Comparison of ENCODE assay signal across 8 mouse cellular contexts in genomic region chr7:126754866-126755265, GRCm38 (mm10). TPM values are rescaled to one million over a fixed set of nuclear protein-coding genes. Genes with fewer than 3 reads are reported as not detected.
DNase-seq lines count a peak whose midpoint lies in the region; ATAC-seq and TF ChIP-seq lines count a peak whose summit lies in the region.

No protein-coding gene starts in this region.

- H3K9me3 ChIP-seq in limb, embryonic 12.5 days, result no peaks in the 10 kb centered on the region
- H3K9me3 ChIP-seq in midbrain, embryonic 12.5 days, result no peaks in the 10 kb centered on the region

- peak; percentile 73 for TF ChIP-seq CTCF in cortical plate, adult 2 months (IDR thresholded peaks at IDR 0.05; ENCODE audit: extremely low read depth, insufficient read depth, low read length)

- H3K4me3 ChIP-seq in cortical plate, adult 2 months (ENCODE audit: insufficient read depth, low read length), result no peak overlapping the region
- H3K4me3 ChIP-seq in limb, embryonic 12.5 days (replicated peaks), result 0 out of 2 replicates have a peak overlapping the region, but pooled peaks have one; percentile 6
- no peak overlapping the region for H3K4me3 ChIP-seq in midbrain, embryonic 12.5 days

- peak overlapping the region; percentile 40; the same call in 1 of the 2 replicates for H3K9ac ChIP-seq in limb, embryonic 12.5 days (replicated peaks)
- no peak overlapping the region for H3K9ac ChIP-seq in midbrain, embryonic 12.5 days (replicated peaks)

- ATAC-seq in limb, embryonic 12.5 days (ENCODE audit: insufficient number of reproducible peaks, insufficient read depth, low FRiP score, low TSS enrichment, low read depth), result peak; percentile 58; the same call in 1 of the 2 replicates
- peak; percentile 32; the same call in 1 of the 2 replicates for ATAC-seq in midbrain, embryonic 12.5 days (ENCODE audit: low FRiP score, low read depth)

- H3K4me1 ChIP-seq in cortical plate, adult 2 months (ENCODE audit: control insufficient read depth, insufficient read depth, low read length), result peaks cover 3% of the 10 kb centered on the region; the same call in 1 of the 2 replicates
- peaks cover 10% of the 10 kb centered on the region for H3K4me1 ChIP-seq in limb, embryonic 12.5 days (replicated peaks)
- H3K4me1 ChIP-seq in midbrain, embryonic 12.5 days, result peaks cover 11% of the 10 kb centered on the region; the same call in 1 of the 2 replicates

- no peaks in the 10 kb centered on the region for H3K27me3 ChIP-seq in limb, embryonic 12.5 days
- H3K27me3 ChIP-seq in midbrain, embryonic 12.5 days, result no peaks in the 10 kb centered on the region

- H3K4me2 ChIP-seq in limb, embryonic 12.5 days, result peak overlapping the region; percentile 36
- H3K4me2 ChIP-seq in midbrain, embryonic 12.5 days (replicated peaks), result peak overlapping the region; percentile 15

- under 1% methylated on average over 9 of the region's 9 CpGs for WGBS in limb, embryonic 12.5 days
- WGBS in midbrain, embryonic 12.5 days, result 2% methylated on average over 9 of the region's 9 CpGs

- no peak for TF ChIP-seq POLR2A in cortical plate, adult 2 months (IDR thresholded peaks at IDR 0.05; ENCODE audit: extremely low read depth, insufficient read depth, low read length)

- H3K27ac ChIP-seq in cortical plate, adult 2 months (ENCODE audit: insufficient read depth, low read length), result no peak overlapping the region
- H3K27ac ChIP-seq in limb, embryonic 12.5 days, result peak overlapping the region; percentile 41; the same call in 1 of the 2 replicates
- H3K27ac ChIP-seq in midbrain, embryonic 12.5 days (replicated peaks), result no peak overlapping the region

- DNase-seq in 3134 (ENCODE audit: extremely low read depth, insufficient read length, low spot score) (peak; percentile 55), ZHBTc4 (ENCODE audit: low read depth, low spot score) (peak; percentile 94)
- DNase-seq in gastrocnemius, postnatal 25 days, result peak; percentile 54
- DNase-seq in induced T-regulatory cell, adult 2 months (ENCODE audit: low read depth), result peak; percentile 87
- peak; percentile 37 to 66 for DNase-seq in spleen, adult 18-20 months

- H3K36me3 ChIP-seq in limb, embryonic 12.5 days, result no peaks in the 10 kb centered on the region
- no peaks in the 10 kb centered on the region for H3K36me3 ChIP-seq in midbrain, embryonic 12.5 days

RNA-seq across cellular contexts. Expression of gene Mapk3, which starts 4.5 kb away (rescaled TPM):
- polyA plus RNA-seq in cortical plate, adult 2 months (2012; rRNA removed), result 246 and 283 TPM in 2 replicates
- 10 to 100 TPM; 21.4 to 23.8 TPM for total RNA-seq in gastrocnemius, postnatal 25 days (2021)
- 36.4 and 38.5 TPM in 2 replicates for polyA plus RNA-seq in limb, embryonic 12.5 days (2016; fragmentation: Nextera tagmentation; extraction: Ambion mirVana)
- 56.1 and 58.0 TPM in 2 replicates for polyA plus RNA-seq in midbrain, embryonic 12.5 days (2016; fragmentation: Nextera tagmentation; extraction: Ambion mirVana)

RNA-seq across cellular contexts. Expression of gene Gdpd3, which starts 11.3 kb away (rescaled TPM):
- polyA plus RNA-seq in cortical plate, adult 2 months (2012; rRNA removed), result 2.5 and 3.1 TPM in 2 replicates
- 1 to 10 TPM in 1 of 2 experiments, under 1 TPM in 1; 0.49 to 1.6 TPM for total RNA-seq in gastrocnemius, postnatal 25 days (2021)
- polyA plus RNA-seq in limb, embryonic 12.5 days (2016; fragmentation: Nextera tagmentation; extraction: Ambion mirVana), result 1.3 and 2.4 TPM in 2 replicates
- polyA plus RNA-seq in midbrain, embryonic 12.5 days (2016; fragmentation: Nextera tagmentation; extraction: Ambion mirVana), result 2.0 and 2.4 TPM in 2 replicates

RNA-seq across cellular contexts. Expression of gene Ypel3, which starts 21.9 kb away (rescaled TPM):
- polyA plus RNA-seq in cortical plate, adult 2 months (2012; rRNA removed), result 539 and 545 TPM in 2 replicates
- total RNA-seq in gastrocnemius, postnatal 25 days (2021), result 10 to 100 TPM; 63.8 to 69.0 TPM
- 104 and 126 TPM in 2 replicates for polyA plus RNA-seq in limb, embryonic 12.5 days (2016; fragmentation: Nextera tagmentation; extraction: Ambion mirVana)
- polyA plus RNA-seq in midbrain, embryonic 12.5 days (2016; fragmentation: Nextera tagmentation; extraction: Ambion mirVana), result 125 and 126 TPM in 2 replicates

RNA-seq across cellular contexts. Expression of gene Tbx6, which starts 26.4 kb away (rescaled TPM):
- 1.4 and 1.6 TPM in 2 replicates for polyA plus RNA-seq in cortical plate, adult 2 months (2012; rRNA removed)
- total RNA-seq in gastrocnemius, postnatal 25 days (2021), result under 1 TPM; 0.20 to 0.62 TPM
- polyA plus RNA-seq in limb, embryonic 12.5 days (2016; fragmentation: Nextera tagmentation; extraction: Ambion mirVana), result 0.50 and 0.68 TPM in 2 replicates
- polyA plus RNA-seq in midbrain, embryonic 12.5 days (2016; fragmentation: Nextera tagmentation; extraction: Ambion mirVana), result 0.64 and 0.65 TPM in 2 replicates

RNA-seq across cellular contexts. Expression of gene Ppp4c, which starts 37.4 kb away (rescaled TPM):
- 75.4 and 77.7 TPM in 2 replicates for polyA plus RNA-seq in cortical plate, adult 2 months (2012; rRNA removed)
- total RNA-seq in gastrocnemius, postnatal 25 days (2021), result 10 to 100 TPM; 21.7 to 26.8 TPM
- polyA plus RNA-seq in limb, embryonic 12.5 days (2016; fragmentation: Nextera tagmentation; extraction: Ambion mirVana), result 378 and 401 TPM in 2 replicates
- 315 and 323 TPM in 2 replicates for polyA plus RNA-seq in midbrain, embryonic 12.5 days (2016; fragmentation: Nextera tagmentation; extraction: Ambion mirVana)
